Mouse (Mus musculus) hindbrain, embryonic 16.5 days (tissue): ENCODE measurements at regions not wholly inside any gene's neighbourhood (a gene's known extent, or its start where the extent isn't known, plus 50 kb on each side); places are given as distances from the start of the nearest gene placed in this dataset.

Source experiments
- ATAC-seq: fragments of 200-750 bp; cut with Nextera tagmentation; 2 replicates; pipeline ENCODE4 v1.8.0; 2017; ENCODE audit warnings: moderate TSS enrichment, moderate library complexity
- H3K27ac ChIP-seq: fragments of 300-500 bp; sonication (generic); 2 replicates; pipeline ENCODE4 v1.5.1; 2014; ENCODE audit warnings: low read depth, mild to moderate bottlenecking, control low read depth, low read length, moderate library complexity
- H3K27me3 ChIP-seq: fragments of 300-500 bp; sonication (generic); replicated peaks from 2 replicates; pipeline ENCODE4 v1.6.1; 2014; ENCODE audit warnings: low read length; ENCODE audit not compliant: control insufficient read depth, insufficient read depth
- H3K36me3 ChIP-seq: fragments of 300-500 bp; sonication (generic); 2 replicates; pipeline ENCODE4 v1.6.1; 2014; ENCODE audit warnings: mild to moderate bottlenecking, low read length, moderate library complexity, mixed read lengths; ENCODE audit not compliant: control insufficient read depth, insufficient read depth
- H3K4me1 ChIP-seq: fragments of 300-500 bp; sonication (generic); 2 replicates; pipeline ENCODE4 v1.6.1; 2014; ENCODE audit warnings: low read depth, low read length; ENCODE audit not compliant: control insufficient read depth, insufficient read depth
- H3K4me2 ChIP-seq: fragments of 300-500 bp; sonication (generic); 2 replicates; pipeline ENCODE4 v1.6.1; 2014; ENCODE audit warnings: mild to moderate bottlenecking, low read length, control low read depth, moderate library complexity
- H3K4me3 ChIP-seq: fragments of 300-500 bp; sonication (generic); 2 replicates; pipeline ENCODE4 v1.5.1; 2014; ENCODE audit warnings: mild to moderate bottlenecking, low read length, control low read depth, moderate library complexity
- H3K9ac ChIP-seq: fragments of 300-500 bp; sonication (generic); 2 replicates; pipeline ENCODE4 v1.6.1; 2014; ENCODE audit warnings: low read depth, mild to moderate bottlenecking, control low read depth, low read length, moderate library complexity
- H3K9me3 ChIP-seq: fragments of 300-500 bp; sonication (generic); 2 replicates; pipeline ENCODE4 v1.6.1; 2014; ENCODE audit warnings: mild to moderate bottlenecking, low read length, moderate library complexity; ENCODE audit not compliant: control insufficient read depth
- WGBS: fragments of 180-500 bp; shearing (Covaris S2); extraction: QIAGEN DNeasy Blood & Tissue Kit; methylation state at CpG from one replicate; pipeline ENCODE4 v1.1.7; 2014; 5-methylcytosine and 5-hydroxymethylcytosine counted together

DNA sequence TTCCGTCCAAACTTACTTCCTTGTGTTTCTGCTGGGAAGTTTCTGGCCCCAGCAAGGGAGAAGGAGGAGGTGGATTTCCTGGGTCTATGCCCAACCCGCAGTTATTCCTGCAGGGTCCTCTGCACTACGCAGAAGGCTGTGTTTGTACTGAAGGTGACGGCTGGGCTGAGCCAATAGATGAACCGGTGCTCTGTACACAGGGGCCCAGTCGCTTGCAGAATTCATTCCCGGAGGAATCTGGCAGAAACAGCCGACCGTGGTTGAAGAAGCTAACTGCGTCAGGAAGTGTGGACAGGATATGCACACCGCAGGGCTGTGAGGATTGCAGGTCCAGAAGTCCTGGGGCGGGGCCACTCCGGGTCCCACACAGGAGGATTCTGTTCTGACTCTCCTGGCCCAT is 66.1 kb upstream of the Tbx5 start:
- no peaks in the 10 kb centered on the region for H3K4me1 ChIP-seq
- H3K36me3 ChIP-seq = no peaks in the 10 kb centered on the region
- ATAC-seq = no peak
- H3K27ac ChIP-seq = no peak overlapping the region
- no peaks in the 10 kb centered on the region for H3K27me3 ChIP-seq
- no peak overlapping the region for H3K4me2 ChIP-seq
- WGBS = 55% methylated on average over 13 of the region's 13 CpGs
- H3K4me3 ChIP-seq = no peak overlapping the region
- H3K9me3 ChIP-seq = no peaks in the 10 kb centered on the region
- no peak overlapping the region for H3K9ac ChIP-seq

DNA sequence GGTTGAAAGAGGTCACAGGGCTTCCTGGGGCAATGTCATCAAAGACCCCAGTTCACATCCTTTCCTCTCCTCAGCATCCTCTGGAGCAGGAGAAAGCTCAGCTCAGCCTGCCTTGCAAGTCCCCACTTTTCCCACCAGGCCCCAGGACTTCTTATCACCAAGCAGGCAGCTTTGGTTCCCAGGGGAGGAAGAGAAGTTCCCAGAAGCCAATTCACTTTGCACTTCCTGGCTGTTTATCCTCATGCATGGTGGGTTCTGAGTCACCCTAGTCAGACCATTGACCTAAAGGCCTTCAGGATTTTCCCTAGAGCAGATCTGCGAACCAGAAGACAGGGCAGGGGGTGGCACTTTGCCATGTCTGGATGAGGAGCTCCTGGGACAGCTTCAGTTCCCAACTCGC is 61.5 kb upstream of the Tbx5 start:
- WGBS = 84% methylated on average over 2 of the region's 2 CpGs
- no peak overlapping the region for H3K4me2 ChIP-seq
- no peaks in the 10 kb centered on the region for H3K9me3 ChIP-seq
- H3K4me3 ChIP-seq = no peak overlapping the region
- no peaks in the 10 kb centered on the region for H3K27me3 ChIP-seq
- no peak for ATAC-seq
- H3K36me3 ChIP-seq = no peaks in the 10 kb centered on the region
- no peaks in the 10 kb centered on the region for H3K4me1 ChIP-seq
- no peak overlapping the region for H3K27ac ChIP-seq
- no peak overlapping the region for H3K9ac ChIP-seq

DNA sequence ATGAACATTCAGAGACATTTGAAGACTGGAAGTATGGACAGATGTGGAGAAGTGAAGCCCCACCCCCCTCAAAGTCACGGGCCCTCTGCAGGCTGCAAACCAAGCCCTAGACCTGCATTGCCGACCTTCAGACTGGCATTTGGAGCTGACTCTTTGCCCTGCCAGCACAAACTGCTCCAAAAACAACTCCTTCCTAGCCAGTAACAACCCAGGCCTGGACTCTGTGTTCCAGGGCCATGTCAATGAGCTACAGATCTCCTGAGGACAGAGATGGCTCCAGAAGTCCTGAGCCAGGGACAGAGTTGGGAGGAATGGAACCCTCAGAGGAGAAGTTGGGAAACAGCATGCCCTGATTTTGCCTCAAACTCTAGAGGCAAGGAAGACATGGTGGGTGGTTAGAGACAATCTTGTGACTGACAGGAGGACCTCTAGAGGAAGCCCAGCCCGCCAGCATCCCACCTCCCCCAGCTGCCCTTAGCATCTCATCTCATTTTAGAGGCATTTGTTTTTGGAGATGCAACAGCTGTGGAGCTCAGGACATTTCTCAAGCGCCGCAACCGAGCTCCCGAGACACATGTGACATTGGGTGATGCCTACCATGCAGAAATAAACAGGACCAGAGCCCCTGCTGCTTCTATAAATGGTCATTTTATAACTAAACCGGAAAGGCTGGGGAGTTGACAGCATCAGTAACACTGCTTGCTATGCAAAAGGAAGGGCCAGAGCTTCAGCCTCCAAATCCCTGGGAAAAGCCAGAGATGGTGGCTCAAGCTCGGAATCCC is 56.2 kb upstream of the Tbx5 start:
- Histone ChIP-seq H3K36me3 (no peaks in the 10 kb centered on the region), H3K9ac (no peak overlapping the region), H3K4me2 (no peak overlapping the region), H3K9me3 (no peaks in the 10 kb centered on the region), H3K27ac (no peak overlapping the region), H3K4me3 (no peak overlapping the region), H3K27me3 (no peaks in the 10 kb centered on the region; the same call in 1 of the 2 replicates), H3K4me1 (no peaks in the 10 kb centered on the region)
- 75% methylated on average over 9 of the region's 9 CpGs for WGBS
- no peak for ATAC-seq

DNA sequence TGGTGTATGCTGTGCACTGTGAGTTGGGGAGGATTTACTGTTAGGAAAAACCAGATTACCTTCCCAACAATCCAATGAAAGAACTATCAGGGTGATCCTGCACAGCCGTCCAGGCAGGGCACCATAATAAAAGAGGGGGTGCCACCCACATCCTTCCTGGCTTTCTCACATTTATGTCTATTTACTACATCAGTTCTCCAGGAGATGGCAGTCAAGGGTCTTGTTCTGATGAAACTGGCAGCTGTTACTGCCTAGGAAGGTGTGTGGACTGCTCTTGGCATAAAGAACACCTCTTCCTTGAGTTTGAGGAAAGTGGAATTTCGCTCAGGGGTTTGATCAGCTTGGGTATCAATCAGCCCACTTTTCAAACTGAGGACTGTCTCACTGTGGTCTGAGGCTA is 54.6 kb upstream of the Tbx5 start:
- Histone ChIP-seq H3K9ac (no peak overlapping the region), H3K27ac (no peak overlapping the region), H3K4me2 (no peak overlapping the region), H3K36me3 (no peaks in the 10 kb centered on the region), H3K4me1 (no peaks in the 10 kb centered on the region), H3K9me3 (no peaks in the 10 kb centered on the region), H3K27me3 (no peaks in the 10 kb centered on the region; the same call in none of the 2 replicates), H3K4me3 (no peak overlapping the region)
- 32% methylated on average over 2 of the region's 2 CpGs for WGBS
- ATAC-seq = no peak

DNA sequence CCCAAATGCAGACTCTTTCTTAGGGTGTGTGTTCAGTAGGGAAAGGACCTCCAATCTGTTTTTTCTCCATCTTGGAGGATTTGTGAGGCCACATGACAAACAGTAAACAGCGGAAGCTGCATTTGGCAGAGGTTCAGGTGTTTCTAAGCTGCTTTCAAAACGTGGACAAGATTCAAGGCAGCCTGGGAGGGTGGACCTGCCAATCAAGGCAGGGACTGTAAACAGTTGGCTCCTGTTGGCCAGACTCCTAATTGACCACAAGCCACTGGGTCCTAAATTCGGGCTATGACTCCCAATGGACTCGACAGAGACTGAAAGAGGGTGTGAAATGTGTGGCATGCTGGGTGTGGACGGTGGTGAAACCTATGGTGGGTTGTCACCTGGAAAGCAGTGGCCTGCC is 51.1 kb upstream of the Tbx5 start:
- Histone ChIP-seq H3K27me3 (no peaks in the 10 kb centered on the region; the same call in none of the 2 replicates), H3K9me3 (peaks cover 4% of the 10 kb centered on the region; the same call in 1 of the 2 replicates), H3K4me3 (no peak overlapping the region), H3K4me2 (no peak overlapping the region), H3K36me3 (no peaks in the 10 kb centered on the region), H3K27ac (no peak overlapping the region), H3K9ac (no peak overlapping the region), H3K4me1 (no peaks in the 10 kb centered on the region)
- ATAC-seq = no peak
- WGBS = 54% methylated on average over 5 of the region's 5 CpGs
